Mouse (Mus musculus) activated CD4-positive, CD25-positive, alpha-beta regulatory T cell, adult 4 months (primary cell): Measurements from ENCODE around the gene Chst3. TPM values are rescaled to one million over a fixed set of nuclear protein-coding genes. Genes with fewer than 3 reads are reported as not detected.
A peak's percentile ranks its signal among the peaks of the same experiment; 100 is the strongest.
"Not testable (repeated sequence)": the region's sequence is repeated elsewhere in the genome, so short reads cannot be mapped to it uniquely, and the experiment has no call there.

Experiments
- ATAC-seq: one replicate; pipeline ENCODE4 v1.8.0; 2017
- polyA plus RNA-seq, 2 experiments: library from polyadenylated mRNA; unstranded; fragments of 100-300 nt; shearing (Covaris generic); gene quantifications; one replicate each; pipeline ENCODE4 v1.2.1; 2017

Gene Chst3
- under 1 TPM in 1 of 2 experiments, not detected in 1; 0.45 TPM for polyA plus RNA-seq

DNA sequence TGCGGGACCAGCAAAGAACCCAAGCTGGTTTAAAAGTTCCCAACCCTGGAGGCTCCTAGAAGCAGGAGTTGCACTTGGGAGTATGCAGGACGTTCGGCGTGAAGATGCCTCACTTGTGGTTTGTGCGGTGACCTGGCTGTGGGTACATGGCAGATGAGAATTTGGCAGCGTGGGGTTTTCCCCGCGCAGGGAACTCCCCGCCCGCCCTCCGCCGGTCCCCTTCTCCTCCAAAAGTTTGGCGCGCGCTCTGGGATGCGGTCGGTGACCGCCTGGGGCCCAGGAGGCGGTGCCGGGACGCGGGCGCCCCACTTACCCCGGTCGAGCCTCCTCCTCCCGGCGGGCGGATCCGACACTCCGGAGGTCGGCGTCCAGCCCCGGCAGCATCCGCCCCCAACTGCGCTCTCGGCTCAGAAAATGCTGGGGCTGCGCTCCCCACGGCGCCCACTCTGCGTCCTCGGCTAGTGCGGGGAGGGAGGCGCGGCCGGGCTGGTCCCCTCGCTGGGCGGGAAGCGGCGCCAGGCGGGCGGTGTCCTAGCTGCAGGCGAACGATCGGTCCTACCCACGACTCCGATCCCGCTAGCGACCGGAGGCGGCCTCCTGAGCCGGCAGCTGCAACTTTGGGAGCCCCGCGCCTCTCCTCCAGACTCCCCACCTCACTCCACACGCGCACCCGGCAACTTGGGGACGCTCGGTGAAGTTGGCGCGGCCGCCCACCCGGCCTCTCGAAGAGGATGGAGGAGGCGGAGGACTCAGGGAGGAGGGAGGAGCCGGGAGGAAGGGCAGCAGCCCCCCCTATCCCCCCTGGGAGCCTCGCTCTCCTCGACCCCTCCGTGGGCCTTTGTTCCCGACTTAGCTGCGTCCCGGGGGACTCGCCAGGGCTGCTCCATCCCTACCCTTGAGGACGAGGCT is at the start of gene Chst3:
Gene Chst3, minus strand, starts transcription at position 670 of the 909 bp plus-strand sequence.
- peak; percentile 23 for ATAC-seq

DNA sequence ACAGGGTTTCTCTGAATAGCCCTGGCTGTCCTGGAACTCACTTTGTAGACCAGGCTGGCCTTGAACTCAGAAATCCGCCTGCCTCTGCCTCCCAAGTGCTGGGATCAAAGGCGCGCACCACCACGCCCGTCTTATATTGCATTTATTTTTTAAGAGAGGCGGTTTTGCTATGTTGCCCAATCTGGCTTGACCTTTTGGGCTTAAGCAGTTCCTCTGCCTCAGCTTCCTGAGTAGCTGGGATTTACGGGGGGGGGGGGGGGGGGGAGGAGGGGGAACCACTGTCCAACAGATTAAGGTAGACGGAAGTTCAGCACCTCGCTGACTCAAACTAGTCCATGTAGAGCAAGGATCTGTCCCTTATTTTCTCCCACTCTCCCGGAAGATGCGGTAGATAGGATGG is 49.7 kb upstream of the Chst3 start:
- ATAC-seq = no peak

DNA sequence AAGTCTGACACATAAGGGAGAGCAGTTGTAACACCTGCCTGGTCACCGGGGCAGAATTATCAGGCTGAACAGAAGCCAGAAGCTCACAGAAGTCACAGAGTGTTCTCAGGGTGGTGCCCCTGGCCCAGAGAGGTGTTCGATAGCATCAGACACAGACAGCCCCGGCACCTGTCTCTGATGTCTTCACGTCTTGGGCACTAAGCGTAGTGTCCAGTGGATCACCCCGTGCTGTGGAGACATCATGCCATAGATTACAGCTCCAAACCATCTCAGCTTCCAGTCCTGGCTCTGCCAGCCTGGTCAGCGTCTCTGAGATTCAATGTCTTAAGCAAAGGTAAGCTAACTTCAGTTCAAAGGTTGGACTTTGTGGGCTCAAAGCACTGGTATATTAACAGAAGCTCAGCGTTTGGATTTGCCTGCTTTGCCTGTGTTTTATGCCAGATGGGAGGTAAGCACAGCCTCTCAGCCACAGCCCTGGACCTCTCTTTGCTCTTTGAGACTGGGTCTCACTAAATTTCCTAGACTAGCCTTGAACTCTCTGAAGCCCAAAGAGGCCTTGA is 47.9 kb upstream of the Chst3 start:
- no peak for ATAC-seq

DNA sequence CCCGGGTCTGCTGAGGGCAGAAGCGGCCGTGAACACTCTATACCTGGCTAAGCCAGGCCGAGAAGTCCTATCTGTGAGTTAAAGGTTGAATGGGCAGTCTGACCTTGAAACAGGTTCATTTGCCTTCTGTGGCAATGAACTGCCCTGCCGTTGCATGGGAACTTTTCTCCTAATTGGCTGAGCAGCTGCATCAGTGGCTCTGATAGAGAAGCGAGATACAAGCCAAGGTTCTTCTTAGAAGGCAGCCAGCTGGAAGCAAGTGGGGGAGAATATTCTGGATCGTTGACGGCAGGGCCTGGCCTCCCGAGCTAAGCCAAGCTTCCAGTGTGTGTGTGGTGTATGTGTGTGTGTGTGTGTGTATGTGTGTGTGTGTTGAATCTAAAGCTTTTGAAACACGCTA is 46.2 kb upstream of the Chst3 start:
- no peak for ATAC-seq

DNA sequence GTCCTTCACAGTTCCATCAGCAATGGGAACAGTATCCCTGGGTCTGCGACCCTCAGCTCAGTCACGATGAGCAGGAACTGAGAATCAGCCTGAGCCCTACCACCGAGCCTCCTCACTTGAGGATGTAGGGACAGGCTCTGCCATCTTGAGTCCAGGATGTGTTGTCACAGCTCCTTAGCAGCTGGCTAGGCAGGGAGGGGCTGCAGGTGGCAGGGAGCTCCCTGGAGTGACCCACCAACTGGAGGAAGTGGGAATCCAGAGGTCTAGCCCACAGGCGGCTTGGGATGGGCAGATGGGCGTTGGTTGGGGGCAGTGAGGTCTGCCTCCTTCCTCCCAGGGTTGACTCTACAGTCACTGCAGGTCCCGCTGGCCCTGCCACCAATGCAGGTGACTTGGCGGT is 44.3 kb upstream of the Chst3 start:
- no peak for ATAC-seq

DNA sequence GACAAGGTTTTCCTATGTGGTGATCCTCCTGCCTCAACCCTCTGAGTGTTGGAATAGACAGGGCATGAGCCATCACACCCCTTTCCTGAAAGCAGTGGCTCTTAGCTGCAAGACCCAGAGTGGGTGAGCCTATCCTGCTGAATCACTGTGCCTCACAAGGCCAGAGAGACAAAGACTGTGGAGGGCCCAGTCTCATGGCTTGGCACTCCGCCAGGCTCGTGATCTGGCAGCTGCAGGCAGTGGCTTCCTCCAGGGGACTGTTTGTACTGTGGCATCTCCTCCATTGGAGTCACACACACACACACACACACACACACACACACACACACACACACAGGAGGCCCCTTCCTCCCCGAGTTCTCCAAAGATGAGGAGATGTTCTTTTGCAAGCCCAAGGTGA is 43.3 kb upstream of the Chst3 start:
- ATAC-seq = no peak

- ATAC-seq = no peak
Observed at GRCm38 (mm10) chr10:60261530-60261929, 42.5 kb upstream of the Chst3 start.

DNA sequence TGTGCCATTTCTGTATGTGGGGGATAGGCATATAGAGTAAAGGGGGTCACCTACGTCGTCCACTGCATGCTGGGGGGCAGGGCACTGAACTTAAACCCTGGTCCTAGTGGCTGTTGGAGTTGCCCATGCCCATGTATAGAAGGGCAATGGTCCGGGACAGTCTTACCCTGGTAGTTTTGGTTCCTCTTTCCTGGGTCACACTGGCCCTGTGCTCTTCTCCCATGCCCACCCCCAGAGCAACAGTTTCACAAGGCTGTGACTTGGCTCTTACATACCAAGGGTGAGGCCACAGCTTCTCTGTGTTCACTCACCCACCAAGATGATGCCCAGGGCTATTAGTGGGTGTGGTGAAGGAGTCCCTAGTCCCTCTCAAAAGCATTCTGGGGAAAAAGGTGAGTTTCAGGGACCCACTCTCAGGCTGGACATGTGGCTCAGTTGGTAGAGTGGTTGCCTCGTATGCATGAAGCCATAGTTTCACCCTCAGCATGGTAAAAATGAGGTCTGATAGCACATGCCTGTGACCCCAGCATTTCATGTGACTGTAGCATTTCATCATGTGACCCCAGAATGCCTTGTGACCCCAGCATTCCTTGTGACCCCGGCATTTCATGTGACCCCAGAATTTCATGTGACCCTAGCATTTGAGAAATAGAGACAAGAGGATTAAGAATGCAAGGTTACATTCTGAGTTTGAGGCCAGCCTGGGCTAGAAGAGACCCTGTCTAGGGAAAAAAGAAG is 41.7 kb upstream of the Chst3 start:
- ATAC-seq = no peak

DNA sequence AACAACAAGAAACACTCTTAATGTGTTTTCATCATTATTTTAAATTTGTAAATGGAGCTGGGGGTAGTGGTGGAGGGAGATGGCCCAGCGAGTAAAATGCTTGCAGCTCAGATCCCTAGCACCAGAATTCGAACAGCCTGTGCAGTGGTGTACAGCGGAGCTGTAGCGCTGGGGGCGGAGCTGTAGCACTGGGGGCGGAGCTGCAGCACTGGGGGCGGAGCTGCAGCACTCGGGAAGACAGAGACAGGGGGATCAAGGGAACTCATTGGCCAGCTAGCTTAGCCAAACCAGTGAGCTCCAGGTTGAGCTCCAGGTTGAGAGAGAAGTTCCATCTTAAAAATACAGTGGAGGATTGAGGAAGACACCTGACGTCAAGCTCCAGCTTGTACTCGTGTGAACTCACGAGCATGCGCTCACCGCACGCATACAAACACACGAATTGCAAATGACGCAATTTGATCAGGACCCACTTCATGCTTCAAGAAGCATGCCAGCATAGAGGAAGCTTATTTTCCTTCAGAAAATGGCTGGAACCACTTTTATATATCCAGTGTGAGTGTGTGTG is 38.3 kb upstream of the Chst3 start:
- ATAC-seq = no peak

- ATAC-seq = no peak
Observed at GRCm38 (mm10) chr10:60256088-60256487, 37.0 kb upstream of the Chst3 start.

DNA sequence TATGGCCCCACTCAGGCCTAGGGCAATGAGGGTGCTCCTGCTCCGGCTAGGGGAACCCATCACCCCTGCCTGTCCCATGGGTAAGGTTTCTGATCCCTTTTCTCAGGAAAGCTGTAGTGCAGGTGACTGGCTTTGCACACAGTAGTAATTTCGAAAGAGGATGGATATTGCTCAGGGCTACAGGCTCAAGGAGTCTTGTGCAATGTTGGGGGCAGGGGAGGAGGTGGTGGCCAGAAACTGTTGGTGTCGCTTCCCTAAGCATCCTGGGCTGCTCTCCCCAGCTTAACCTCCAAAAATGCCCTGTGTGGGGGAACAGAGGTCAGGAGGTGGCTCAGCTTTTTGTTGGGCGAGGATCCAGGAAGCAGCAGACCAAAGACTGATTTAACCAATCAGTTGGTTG is 33.5 kb upstream of the Chst3 start:
- no peak for ATAC-seq

DNA sequence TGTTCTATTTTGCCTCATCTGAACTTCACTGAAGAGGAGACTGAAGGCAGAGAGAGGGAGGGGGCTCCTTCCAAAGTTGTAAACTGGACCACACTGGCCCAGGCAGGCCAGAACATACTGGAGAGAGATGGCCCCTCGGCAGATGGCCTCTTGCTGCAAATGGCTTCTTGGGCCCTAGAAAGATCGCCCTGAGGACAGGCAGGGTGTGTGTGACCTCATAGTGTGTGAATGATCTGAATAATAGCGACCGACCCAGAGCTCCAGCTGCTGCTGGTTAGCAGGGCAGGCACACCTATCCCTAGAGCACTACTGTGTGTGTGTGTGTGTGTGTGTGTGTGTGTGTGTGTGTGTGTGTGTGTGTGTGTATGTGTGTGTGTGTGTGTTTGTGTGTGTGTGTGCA is 33.1 kb upstream of the Chst3 start:
- ATAC-seq = no peak

DNA sequence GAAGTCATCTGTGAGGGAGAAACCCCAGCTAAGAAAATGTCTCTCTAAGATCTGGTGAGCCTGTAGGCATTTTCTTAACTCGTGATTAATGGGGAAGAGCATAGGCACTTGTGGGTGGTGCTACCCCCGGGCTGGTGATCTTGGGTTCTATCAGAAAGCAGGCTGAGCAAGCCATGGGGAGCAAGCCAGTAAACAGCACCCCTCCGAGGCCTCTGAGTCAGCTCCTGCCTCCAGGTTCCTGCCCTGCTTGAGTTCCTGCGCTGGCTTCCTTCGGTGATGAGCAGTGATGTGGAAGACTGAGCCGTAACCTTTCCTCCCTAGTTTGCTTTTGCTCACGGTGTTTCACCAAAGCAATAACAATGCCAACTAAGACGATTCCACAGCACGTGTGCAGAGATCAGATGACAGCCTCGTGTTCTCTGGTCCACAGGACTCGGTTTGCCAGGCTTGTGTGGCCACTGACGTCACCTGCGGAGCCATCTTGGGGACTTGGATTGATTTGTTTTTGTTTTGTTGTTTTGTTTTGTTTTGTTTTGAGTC is 31.4 kb upstream of the Chst3 start:
- no peak for ATAC-seq

DNA sequence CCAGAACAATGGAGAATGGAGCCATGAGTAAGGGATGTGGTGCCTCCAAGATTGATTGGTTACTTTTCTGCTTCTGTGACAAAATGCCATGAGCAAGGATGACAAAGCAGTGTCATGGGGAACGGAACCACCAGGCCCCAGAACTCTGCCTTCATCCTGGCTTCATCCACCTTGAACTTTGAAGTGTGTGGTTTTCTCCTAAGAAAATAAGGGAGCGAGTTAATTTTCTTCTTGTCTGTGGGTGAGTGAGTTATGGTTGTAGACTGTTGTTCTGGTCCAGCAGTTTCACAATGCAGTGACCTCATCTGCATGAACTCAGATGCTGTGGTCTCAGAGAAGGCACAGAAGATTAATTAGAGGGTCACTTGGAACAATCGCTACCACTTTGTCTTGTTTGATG is 29.3 kb upstream of the Chst3 start:
- not testable (repeated sequence) for ATAC-seq

- ATAC-seq = peak; percentile 56
Observed at GRCm38 (mm10) chr10:60246519-60246918, 27.5 kb upstream of the Chst3 start.

- no peak for ATAC-seq
Observed at GRCm38 (mm10) chr10:60245635-60246034, 26.6 kb upstream of the Chst3 start.

- ATAC-seq = peak; percentile 93
Observed at GRCm38 (mm10) chr10:60245041-60245440, 26.0 kb upstream of the Chst3 start.

DNA sequence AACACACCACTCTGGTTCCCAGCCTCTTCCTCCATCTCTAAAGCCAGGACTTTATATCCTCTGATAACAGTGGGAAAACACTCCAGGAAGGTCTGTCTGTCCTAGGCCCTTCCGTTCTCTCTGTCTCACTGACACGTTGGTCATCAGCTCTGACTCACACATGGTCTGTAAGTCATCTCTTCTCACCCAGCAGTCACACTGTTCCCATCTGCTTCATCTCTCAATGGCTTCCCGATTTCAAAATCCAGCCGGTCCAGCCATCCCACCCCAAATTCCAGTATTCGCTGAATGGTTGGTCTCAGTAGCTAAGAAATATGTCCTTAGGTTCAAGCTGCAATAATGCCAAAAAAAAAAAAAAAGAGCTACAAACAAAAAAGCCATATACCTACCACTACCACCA is 24.9 kb upstream of the Chst3 start:
- no peak for ATAC-seq

- ATAC-seq = no peak
Observed at GRCm38 (mm10) chr10:60240416-60240815, 21.4 kb upstream of the Chst3 start.

DNA sequence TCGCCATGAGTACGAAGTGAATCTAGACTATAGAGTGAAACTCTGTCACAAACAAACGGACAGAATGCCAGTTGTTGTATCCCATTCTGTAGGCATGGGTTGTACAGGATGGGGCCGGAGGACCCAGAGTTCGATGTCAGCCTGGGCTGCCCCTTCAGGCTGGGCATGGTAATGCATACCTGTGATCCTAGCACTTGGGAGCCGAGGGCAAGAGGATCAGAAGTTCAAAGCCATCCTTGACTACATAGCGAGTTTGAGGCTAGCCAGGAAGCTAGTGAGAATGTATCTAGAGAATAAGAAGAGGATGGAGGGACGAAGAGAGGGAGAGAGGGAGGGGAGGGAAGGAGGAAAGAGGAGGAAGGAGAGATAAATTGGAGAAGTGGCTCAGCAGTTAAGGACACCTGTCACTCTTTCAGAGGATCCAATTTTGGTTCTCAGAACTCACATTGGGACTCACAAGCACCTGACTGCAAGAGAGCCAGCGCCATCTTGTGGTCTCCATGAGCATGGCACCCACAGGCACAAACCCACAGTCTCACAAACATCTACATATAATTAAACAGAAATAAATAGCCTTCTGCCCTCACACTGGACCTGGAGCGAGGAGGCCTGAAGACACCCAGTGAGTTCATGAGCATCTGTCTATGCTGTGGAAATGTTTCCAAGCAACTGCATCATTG is 18.6 kb upstream of the Chst3 start:
- no peak for ATAC-seq

GRCm38 (mm10) chr10:60235876-60236275 is 16.8 kb upstream of the Chst3 start:
- not testable (repeated sequence) for ATAC-seq

- ATAC-seq = no peak
Observed at GRCm38 (mm10) chr10:60234006-60234405, 14.9 kb upstream of the Chst3 start.
